ENCODE assay signal across 8 mouse cellular contexts in genomic region chr1:59670641-59671168, GRCm38 (mm10). TPM values are rescaled to one million over a fixed set of nuclear protein-coding genes. Genes with fewer than 3 reads are reported as not detected.
A peak's percentile ranks its signal among the peaks of the same experiment; 100 is the strongest.
DNase-seq lines count a peak whose midpoint lies in the region; ATAC-seq and TF ChIP-seq lines count a peak whose summit lies in the region.

TSS of gene Sumo1 (minus strand) at chr1:59670834.

- peak within 1 kb of the TSS; percentile 64 for H3K4me2 ChIP-seq in heart, embryonic 15.5 days
- peak within 1 kb of the TSS; percentile 73 for H3K4me2 ChIP-seq in liver, embryonic 14.5 days (ENCODE audit: low read depth)
- H3K4me2 ChIP-seq in neural tube, embryonic 11.5 days (ENCODE audit: low read depth): peak within 1 kb of the TSS; percentile 65
- H3K4me2 ChIP-seq in stomach, postnatal 0 days (replicated peaks; ENCODE audit: low read depth): peak within 1 kb of the TSS; percentile 54

- H3K27me3 ChIP-seq in forebrain, embryonic 10.5 days (ENCODE audit: poor library complexity, severe bottlenecking): no peaks in the 10 kb centered on the region
- no peaks in the 10 kb centered on the region for H3K27me3 ChIP-seq in heart, embryonic 15.5 days
- no peaks in the 10 kb centered on the region for H3K27me3 ChIP-seq in liver, embryonic 14.5 days (ENCODE audit: control insufficient read depth, insufficient read depth, low read length)
- H3K27me3 ChIP-seq in neural tube, embryonic 11.5 days (ENCODE audit: control insufficient read depth, insufficient read depth, low read length): no peaks in the 10 kb centered on the region
- H3K27me3 ChIP-seq in stomach, postnatal 0 days (ENCODE audit: control insufficient read depth, insufficient read depth, low read length): no peaks in the 10 kb centered on the region

- peaks cover 23% of the 10 kb centered on the region for H3K4me1 ChIP-seq in forebrain, embryonic 10.5 days
- peaks cover 12% of the 10 kb centered on the region for H3K4me1 ChIP-seq in heart, embryonic 15.5 days (replicated peaks)
- peaks cover 4 to 8% of the 10 kb centered on the region in 2 experiments; a peak in 3 of 4 replicates for H3K4me1 ChIP-seq in liver, embryonic 14.5 days (replicated peaks; ENCODE audit: control insufficient read depth in 2 of 2, insufficient read depth in 2 of 2, low read length in 1 of 2)
- peaks cover 8% of the 10 kb centered on the region for H3K4me1 ChIP-seq in neural tube, embryonic 11.5 days (ENCODE audit: control insufficient read depth, insufficient read depth, low read length)
- H3K4me1 ChIP-seq in stomach, postnatal 0 days (replicated peaks; ENCODE audit: control insufficient read depth, insufficient read depth): no peaks in the 10 kb centered on the region

- peak; percentile 70 to 79 for DNase-seq in CD8-positive naive resting alpha-beta T cell, adult 2 months (ENCODE audit: low read depth in 2 of 2, low spot score in 2 of 2)
- DNase-seq in c-Kit-positive CD71-negative TER-119-negative erythroid progenitor cells, embryonic 14.5 days (ENCODE audit: low read depth): peak; percentile 90
- peak; percentile 92 for DNase-seq in forebrain, embryonic 10.5 days (ENCODE audit: extremely low spot score, low spot score)
- DNase-seq in kidney, postnatal 25 days: peak; percentile 93 to 96
- peak; percentile 77 to 84 (median 77) for DNase-seq in liver, embryonic 14.5 days (ENCODE audit: low read depth in 3 of 3, low spot score in 3 of 3)
- DNase-seq in neural tube, embryonic 11.5 days (ENCODE audit: low spot score): peak; percentile 91
- peak; percentile 87 for DNase-seq in stomach, postnatal 0 days (ENCODE audit: low spot score)

- H3K9ac ChIP-seq in heart, embryonic 15.5 days: peak within 1 kb of the TSS; percentile 98
- H3K9ac ChIP-seq in liver, embryonic 14.5 days (replicated peaks): peak within 1 kb of the TSS; percentile 95
- peak within 1 kb of the TSS; percentile 93 for H3K9ac ChIP-seq in neural tube, embryonic 11.5 days (ENCODE audit: low read length)
- peak within 1 kb of the TSS; percentile 99 for H3K9ac ChIP-seq in stomach, postnatal 0 days (ENCODE audit: low read length)

- peak; percentile 92 for ATAC-seq in heart, embryonic 15.5 days (replicated peaks; ENCODE audit: insufficient number of reproducible peaks, insufficient read depth, low FRiP score, low read depth)
- peak; percentile 91 for ATAC-seq in liver, embryonic 14.5 days (ENCODE audit: insufficient read depth)
- peak; percentile 94 for ATAC-seq in neural tube, embryonic 11.5 days (ENCODE audit: insufficient read depth, low FRiP score, low TSS enrichment)
- peak; percentile 94 for ATAC-seq in stomach, postnatal 0 days (ENCODE audit: low FRiP score, low TSS enrichment)

- TF ChIP-seq EP300 in liver, embryonic 14.5 days (IDR thresholded peaks at IDR 0.05; ENCODE audit: low read depth): no peak; the same call in 1 of the 2 replicates
- no peak for TF ChIP-seq EP300 in stomach, postnatal 0 days (optimal IDR thresholded peaks at IDR 0.05)

- TF ChIP-seq CTCF in liver, embryonic 14.5 days (IDR thresholded peaks at IDR 0.05; ENCODE audit: low read depth): no peak
- TF ChIP-seq CTCF in stomach, postnatal 0 days (IDR thresholded peaks at IDR 0.05; ENCODE audit: low read depth): 0 out of 2 replicates have a peak, but pooled peaks have one; percentile 3

- H3K27ac ChIP-seq in forebrain, embryonic 10.5 days: peak within 1 kb of the TSS; percentile 97
- peak within 1 kb of the TSS; percentile 93 for H3K27ac ChIP-seq in heart, embryonic 15.5 days
- peak within 1 kb of the TSS; percentile 64 for H3K27ac ChIP-seq in liver, embryonic 14.5 days
- peak within 1 kb of the TSS; percentile 89 for H3K27ac ChIP-seq in neural tube, embryonic 11.5 days (ENCODE audit: low read depth, low read length)
- peak within 1 kb of the TSS; percentile 97 for H3K27ac ChIP-seq in stomach, postnatal 0 days (replicated peaks)

- peaks cover 25% of the 10 kb centered on the region for H3K36me3 ChIP-seq in forebrain, embryonic 10.5 days (replicated peaks)
- no peaks in the 10 kb centered on the region for H3K36me3 ChIP-seq in heart, embryonic 15.5 days
- H3K36me3 ChIP-seq in liver, embryonic 14.5 days (replicated peaks; ENCODE audit: control insufficient read depth, insufficient read depth, low read depth): no peaks in the 10 kb centered on the region
- H3K36me3 ChIP-seq in neural tube, embryonic 11.5 days (ENCODE audit: control insufficient read depth, insufficient read depth, low read length): no peaks in the 10 kb centered on the region
- H3K36me3 ChIP-seq in stomach, postnatal 0 days (ENCODE audit: control insufficient read depth, insufficient read depth, low read length): no peaks in the 10 kb centered on the region

- peak within 1 kb of the TSS; percentile 100 for H3K4me3 ChIP-seq in forebrain, embryonic 10.5 days
- peak within 1 kb of the TSS; percentile 93 for H3K4me3 ChIP-seq in heart, embryonic 15.5 days
- peak within 1 kb of the TSS; percentile 82 to 87 for H3K4me3 ChIP-seq in liver, embryonic 14.5 days (ENCODE audit: insufficient read depth in 1 of 2, low read depth in 2 of 2, low read length in 2 of 2)
- peak within 1 kb of the TSS; percentile 98 for H3K4me3 ChIP-seq in neural tube, embryonic 11.5 days (ENCODE audit: low read depth, low read length)
- H3K4me3 ChIP-seq in stomach, postnatal 0 days (ENCODE audit: low read depth, low read length): peak within 1 kb of the TSS; percentile 95

- under 1% methylated on average over 36 of the region's 36 CpGs for whole genome bisulfite sequencing in forebrain, embryonic 10.5 days
- WGBS in heart, embryonic 15.5 days: under 1% methylated on average over 35 of the region's 36 CpGs
- WGBS in liver, embryonic 14.5 days (ENCODE audit: insufficient replicate concordance): under 1% methylated on average over 36 of the region's 36 CpGs
- WGBS in neural tube, embryonic 11.5 days: under 1% methylated on average over 35 of the region's 36 CpGs
- 0% methylated on average over 33 of the region's 36 CpGs for WGBS in stomach, postnatal 0 days

- H3K9me3 ChIP-seq in forebrain, embryonic 10.5 days: no peaks in the 10 kb centered on the region
- no peaks in the 10 kb centered on the region for H3K9me3 ChIP-seq in heart, embryonic 15.5 days (replicated peaks)
- no peaks in the 10 kb centered on the region for H3K9me3 ChIP-seq in liver, embryonic 14.5 days (ENCODE audit: control insufficient read depth, low read length)
- no peaks in the 10 kb centered on the region for H3K9me3 ChIP-seq in neural tube, embryonic 11.5 days (ENCODE audit: control insufficient read depth, low read length)
- H3K9me3 ChIP-seq in stomach, postnatal 0 days (ENCODE audit: control insufficient read depth, low read length): no peaks in the 10 kb centered on the region

RNA-seq across cellular contexts. Expression of gene Sumo1, which starts in this region (rescaled TPM):
- 560 and 574 TPM in 2 replicates for polyA plus RNA-seq in forebrain, embryonic 10.5 days (2016; fragmentation: Nextera tagmentation; extraction: Ambion mirVana)
- 214 and 215 TPM in 2 replicates for polyA plus RNA-seq in heart, embryonic 15.5 days (2015; fragmentation: Nextera tagmentation; extraction: Ambion mirVana)
- 29.6 and 42.5 TPM in 2 replicates for polyA plus RNA-seq in liver, embryonic 14.5 days (2012; rRNA removed)
- polyA plus RNA-seq in liver, embryonic 14.5 days (2014; fragmentation: Nextera tagmentation; extraction: Ambion mirVana): 152 and 153 TPM in 2 replicates
- polyA plus RNA-seq in neural tube, embryonic 11.5 days (2014; fragmentation: Nextera tagmentation; extraction: Ambion mirVana): 503 and 520 TPM in 2 replicates
- 224 TPM in 2 replicates for polyA plus RNA-seq in stomach, postnatal 0 days (2015; fragmentation: Nextera tagmentation; extraction: Ambion mirVana)

Comparison
In these comparisons a context has a peak if more than half of its experiments do, and no peak if none do; other contexts are left out.
1. Peak in every context shown above with its lines: DNase-seq, ATAC-seq, H3K4me3 ChIP-seq and H3K27ac ChIP-seq.